Mouse (Mus musculus) kidney, adult 11 months (tissue): Measurements from ENCODE around the gene Tmco4.

Experiments
- DNase-seq: peaks from one replicate; pipeline ENCODE4 v3.0.0; 2022

Tmco4 gene

GRCm38 (mm10) chr4:139096201-139096600, 123.5 kb downstream of the Tmco4 start:
- no peak for DNase-seq

DNA sequence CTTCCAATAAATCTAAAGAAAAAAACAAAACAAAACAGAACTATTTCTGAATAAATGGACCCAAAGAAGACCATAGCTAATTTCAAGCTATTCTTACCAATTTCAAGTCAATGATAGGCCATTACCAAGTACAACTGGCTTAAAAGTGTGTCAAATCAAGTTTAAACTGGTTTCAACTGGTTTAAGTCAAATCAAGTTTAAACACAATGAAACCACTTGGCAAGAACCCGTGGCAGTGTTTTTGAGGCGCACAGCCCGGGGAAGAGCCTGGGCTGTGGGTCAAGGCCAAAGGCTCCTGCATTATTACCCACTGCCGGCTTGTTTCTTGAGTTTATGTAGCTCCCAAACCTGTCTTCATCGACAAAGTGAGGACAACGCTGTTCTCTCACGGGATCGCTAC, 127.6 kb downstream of the Tmco4 start:
- no peak for DNase-seq

DNA sequence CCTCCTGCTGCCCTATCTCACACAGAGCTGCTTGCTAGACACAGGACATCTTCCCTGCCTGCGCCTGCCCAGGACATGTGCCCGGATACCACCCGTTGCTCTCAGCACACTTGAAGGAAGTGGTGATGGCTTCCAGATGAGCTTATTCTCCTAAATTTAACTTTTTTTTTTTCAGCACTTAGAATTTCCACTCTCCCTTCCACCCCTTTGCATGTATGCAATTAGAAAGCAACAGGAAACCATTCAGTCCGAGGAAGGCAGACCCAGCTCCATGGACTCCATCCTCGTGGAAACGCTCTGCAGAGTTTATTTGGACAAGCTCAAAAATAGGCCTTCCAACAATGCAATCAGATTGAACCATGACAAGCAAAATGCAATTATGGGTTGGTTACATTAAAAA, 128.9 kb downstream of the Tmco4 start:
- DNase-seq = no peak

- no peak for DNase-seq
These were observed 132.8 kb downstream of the Tmco4 start for GRCm38 (mm10) chr4:139105453-139105852.
